Comparison of ENCODE assay signal across 8 mouse cellular contexts in genomic region chr19:3912337-3913204, GRCm38 (mm10). TPM values are rescaled to one million over a fixed set of nuclear protein-coding genes. Genes with fewer than 3 reads are reported as not detected.
DNase-seq lines count a peak whose midpoint lies in the region; ATAC-seq lines count a peak whose summit lies in the region.

Ndufs8 (minus strand) TSS chr19:3912774.

- peaks cover 16% of the 10 kb centered on the region for H3K36me3 ChIP-seq in hindbrain, embryonic 15.5 days

- H3K9ac ChIP-seq in hindbrain, embryonic 15.5 days: peak within 1 kb of the TSS; percentile 67

- peak within 1 kb of the TSS; percentile 82 for H3K4me2 ChIP-seq in hindbrain, embryonic 15.5 days

- peaks cover 24% of the 10 kb centered on the region for H3K4me1 ChIP-seq in hindbrain, embryonic 15.5 days (replicated peaks)

- H3K27me3 ChIP-seq in hindbrain, embryonic 15.5 days: no peaks in the 10 kb centered on the region

- H3K9me3 ChIP-seq in hindbrain, embryonic 15.5 days: no peaks in the 10 kb centered on the region

- H3K27ac ChIP-seq in hindbrain, embryonic 15.5 days (replicated peaks): peak within 1 kb of the TSS; percentile 90

- peak; percentile 95 for DNase-seq in T-cell, adult 2 months (ENCODE audit: low spot score)
- DNase-seq in cerebellum, postnatal 36 days: peak; percentile 86 to 93
- DNase-seq in frontal cortex, postnatal 36 days (ENCODE audit: low spot score in 2 of 2): peak; percentile 94 to 96
- DNase-seq in left cerebral cortex, adult 11 months (ENCODE audit: low spot score): peak; percentile 98
- peak; percentile 94 to 95 for DNase-seq in lung, postnatal 4 days
- peak; percentile 93 for DNase-seq in retina, postnatal 7 days (ENCODE audit: low read depth, low spot score)
- peak; percentile 83 for DNase-seq in urinary bladder, adult 2 months (ENCODE audit: low spot score)

- ATAC-seq in hindbrain, embryonic 15.5 days (ENCODE audit: low FRiP score, low read depth): peak; percentile 98

- under 1% methylated on average over 43 of the region's 43 CpGs for WGBS in hindbrain, embryonic 15.5 days

- H3K4me3 ChIP-seq in hindbrain, embryonic 15.5 days: peak within 1 kb of the TSS; percentile 74

RNA-seq across cellular contexts. Expression of gene Ndufs8, which starts in this region (rescaled TPM):
- 280 and 290 TPM in 2 replicates for polyA plus RNA-seq in hindbrain, embryonic 15.5 days (2015; fragmentation: Nextera tagmentation; extraction: Ambion mirVana)
- 223 and 242 TPM in 2 replicates for polyA plus RNA-seq in urinary bladder, adult 2 months (2012; rRNA removed)

Comparison
In these comparisons a context has a peak if more than half of its experiments do, and no peak if none do; other contexts are left out.
1. Peak in every context shown above with its lines: DNase-seq, ATAC-seq, H3K4me3 ChIP-seq and H3K27ac ChIP-seq.